Mouse (Mus musculus): ENCODE results near the gene Tmprss3.

Tmprss3 gene

DNA sequence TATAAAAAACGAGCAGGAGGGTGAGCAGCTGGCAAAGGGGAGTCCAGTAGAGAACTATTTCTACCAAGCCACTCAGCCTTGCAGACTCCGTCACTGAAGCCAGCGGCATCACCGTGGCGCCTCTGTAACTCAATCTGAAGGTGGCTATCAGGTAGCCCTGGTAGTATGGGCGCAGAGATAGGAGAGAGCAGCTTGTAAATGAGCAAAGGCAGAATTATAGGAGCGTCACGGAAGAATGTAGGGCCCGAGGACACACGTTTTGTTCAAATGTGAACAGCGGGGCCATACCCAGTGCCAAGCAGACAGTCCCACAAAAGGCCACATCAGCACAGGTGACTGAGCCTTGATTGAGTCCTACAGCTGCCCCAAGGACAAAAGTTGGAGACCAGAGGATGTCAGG, at the start of gene Tmprss3:
Gene Tmprss3, minus strand, starts transcription at position 101 of the 400 bp plus-strand sequence.
- in situ Hi-C loops (cut with MboI, MseI): no loop called here

DNA sequence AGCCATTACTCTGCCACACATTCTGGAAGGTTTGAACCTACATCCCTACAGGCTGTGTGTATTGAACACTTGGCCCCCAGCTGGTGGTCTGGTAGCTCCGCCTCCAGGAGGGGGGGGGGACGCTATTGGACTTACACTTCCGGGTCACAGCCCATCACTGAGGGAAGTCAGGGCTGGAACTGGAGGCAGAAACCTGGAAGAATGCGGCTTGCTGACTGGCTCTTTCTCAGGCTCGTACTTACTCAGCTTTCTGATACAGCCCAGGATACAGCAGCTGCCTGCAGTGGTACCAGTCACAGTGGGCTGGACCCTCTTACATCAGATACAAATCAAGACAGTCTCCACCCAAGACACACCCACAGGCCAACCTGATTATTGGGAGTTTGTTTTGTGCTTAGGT, 48.4 kb upstream of the Tmprss3 start:
- in situ Hi-C loops (cut with MboI, MseI): loop anchor here (5.0 to 10.0 kb wide), 2 partner anchors 60 to 112 kb away; no protein-coding TSS in a partner anchor

DNA sequence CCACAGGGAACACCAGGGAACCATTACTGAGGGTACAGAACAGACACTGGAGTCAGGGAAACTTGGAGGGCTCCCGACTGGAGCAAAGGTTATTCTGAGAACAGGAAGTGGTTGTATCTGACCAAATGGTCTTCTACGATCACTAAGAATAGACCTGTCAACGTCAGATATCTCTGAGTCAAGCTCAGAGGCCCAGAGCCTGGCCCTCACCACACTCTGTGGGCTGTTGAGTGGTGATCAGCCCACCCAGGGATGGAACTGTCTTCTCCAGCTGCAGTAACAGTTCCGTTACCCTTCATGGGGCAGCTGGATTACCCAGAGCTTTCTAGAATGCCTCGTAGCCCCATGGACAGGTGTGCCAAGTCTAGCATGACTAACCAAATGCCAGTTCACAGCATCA, 46.5 kb upstream of the Tmprss3 start:
- in situ Hi-C loops (cut with MboI, MseI): loop anchor here (5.0 to 10.0 kb wide), 2 partner anchors 62 to 111 kb away; no protein-coding TSS in a partner anchor

DNA sequence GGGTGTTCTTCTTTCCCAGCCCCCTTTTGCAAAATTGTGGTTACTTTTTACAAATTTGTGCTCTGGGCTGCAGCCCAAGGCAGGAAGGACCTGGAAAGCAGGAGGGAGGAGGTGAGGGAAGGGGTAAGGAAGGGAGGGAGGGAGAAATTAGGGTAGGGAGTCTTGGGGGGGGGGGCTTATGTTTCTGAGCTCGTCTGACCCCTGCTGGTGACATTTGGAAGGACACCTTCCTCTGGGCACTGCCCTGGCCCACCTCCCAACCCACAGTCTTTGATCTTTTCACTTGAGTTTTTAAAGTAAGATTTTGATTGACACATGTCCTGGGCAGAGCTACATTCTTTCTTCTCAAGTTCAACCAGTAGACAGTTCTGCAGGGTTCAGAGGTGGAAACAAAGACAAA, 44.0 kb upstream of the Tmprss3 start:
- in situ Hi-C loops (cut with MboI, MseI): loop anchor here (10.0 kb wide), 1 partner anchor 108 kb away; no protein-coding TSS in a partner anchor

DNA sequence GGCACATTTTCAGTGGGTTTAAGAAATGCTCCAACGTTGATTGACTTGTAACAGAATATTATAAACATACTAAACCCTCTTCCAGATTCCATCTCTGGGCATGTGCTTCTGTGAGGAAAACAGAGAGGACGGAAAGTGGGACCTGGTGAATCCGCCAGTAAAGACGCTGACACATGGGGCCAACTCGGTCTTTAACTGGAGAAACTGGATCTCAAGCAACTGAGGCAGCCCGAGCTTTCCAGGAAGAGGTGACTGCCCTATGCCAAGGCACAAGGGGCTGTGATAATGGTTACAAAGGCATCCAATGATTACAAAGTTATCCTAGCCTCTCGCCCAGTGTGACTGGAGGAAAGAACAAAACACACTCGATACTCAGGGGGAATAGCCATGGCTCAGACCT, 42.4 kb upstream of the Tmprss3 start:
- in situ Hi-C loops (cut with MboI, MseI): loop anchor here (10.0 kb wide), 1 partner anchor 106 kb away; no protein-coding TSS in a partner anchor

DNA sequence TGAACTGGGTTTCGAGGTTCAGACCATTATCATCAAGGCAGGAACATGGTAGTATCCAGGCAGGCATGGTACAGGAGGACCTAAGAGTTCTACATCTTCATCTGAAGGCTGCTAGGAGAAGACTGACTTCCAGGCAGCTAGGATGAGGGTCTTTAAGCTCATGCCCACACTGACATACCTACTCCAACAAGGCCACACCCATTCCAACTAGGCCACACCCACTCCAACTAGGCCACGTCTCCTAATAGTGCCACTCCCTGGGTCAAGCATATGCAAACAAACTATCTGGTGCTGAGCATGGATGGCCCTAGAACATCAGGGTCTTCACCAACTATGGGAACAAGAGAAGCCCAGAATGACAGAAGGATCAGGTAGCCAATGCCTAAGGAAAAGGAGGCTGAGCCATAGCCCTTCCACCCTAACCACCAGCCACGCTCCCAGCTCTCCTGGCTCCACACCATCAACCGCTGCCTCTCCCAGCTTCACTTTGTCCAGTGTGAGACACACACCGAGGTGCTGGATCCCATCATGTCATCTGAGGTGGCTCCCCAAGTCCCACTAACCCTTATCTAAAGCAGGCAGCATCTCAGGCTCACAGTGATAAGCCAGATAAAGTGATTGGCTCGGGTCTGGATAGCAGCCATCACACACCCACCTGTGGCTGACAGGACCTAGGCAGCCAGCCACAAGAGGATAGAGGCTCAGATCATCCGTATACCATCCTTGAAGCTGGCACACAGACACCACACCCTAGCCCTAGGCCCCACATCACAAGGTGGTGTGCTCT, 39.6 kb upstream of the Tmprss3 start:
- in situ Hi-C loops (cut with MboI, MseI): no loop called here

DNA sequence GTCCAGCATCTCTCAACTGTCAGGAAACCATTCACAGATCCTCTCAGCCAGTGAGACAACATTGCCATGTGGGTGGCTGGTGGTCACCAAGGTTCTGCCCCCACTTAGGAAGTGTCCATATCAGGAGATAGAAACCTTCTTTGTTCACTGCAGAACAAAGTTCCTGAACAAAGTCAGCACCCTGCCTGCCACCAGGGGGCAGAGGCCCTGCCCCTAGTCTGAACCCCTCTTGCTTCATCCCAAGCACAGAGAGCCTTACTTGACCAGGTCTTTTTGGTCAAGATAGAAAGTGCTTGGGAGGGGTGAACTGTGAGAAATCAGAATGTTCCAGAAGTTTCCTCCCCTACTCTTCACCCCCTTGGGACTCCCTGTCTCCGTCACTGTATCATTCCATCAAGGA, 37.1 kb upstream of the Tmprss3 start:
- in situ Hi-C loops (cut with MboI, MseI): no loop called here

DNA sequence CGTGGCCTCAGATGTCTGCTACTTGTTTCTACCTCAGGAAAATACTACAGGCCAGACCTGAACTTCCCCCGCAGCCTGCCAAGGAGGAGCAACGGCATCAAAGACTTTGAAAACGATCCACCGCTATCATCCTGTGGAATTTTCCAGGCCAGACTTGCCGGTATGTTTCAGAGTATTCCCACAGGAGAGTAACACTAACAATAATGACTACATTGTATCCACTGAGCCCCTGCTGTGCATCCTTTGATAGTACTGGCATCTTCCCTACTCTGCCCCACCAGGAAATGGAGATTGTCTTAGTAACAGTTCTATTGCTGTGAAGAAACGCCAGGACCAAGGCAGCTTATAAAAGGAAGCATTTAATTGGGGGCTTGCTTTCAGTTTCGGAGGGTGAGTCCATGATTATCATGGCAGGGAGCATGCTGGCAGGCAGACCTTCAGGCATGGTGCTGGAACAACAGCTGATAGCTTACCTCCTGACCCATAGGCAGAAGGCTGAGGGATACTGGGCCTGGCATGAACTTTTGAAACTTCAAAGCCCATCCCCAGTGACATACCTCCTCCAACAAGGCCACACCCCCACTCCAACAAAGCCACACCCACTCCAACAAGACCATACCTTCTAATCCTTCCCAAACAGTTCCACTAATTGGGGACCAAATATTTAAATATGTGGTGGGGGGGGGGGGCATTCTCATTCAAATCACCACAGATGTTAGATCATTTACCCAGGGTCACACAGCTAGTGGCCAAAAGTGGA, 33.7 kb upstream of the Tmprss3 start:
- in situ Hi-C loops (cut with MboI, MseI): no loop called here

DNA sequence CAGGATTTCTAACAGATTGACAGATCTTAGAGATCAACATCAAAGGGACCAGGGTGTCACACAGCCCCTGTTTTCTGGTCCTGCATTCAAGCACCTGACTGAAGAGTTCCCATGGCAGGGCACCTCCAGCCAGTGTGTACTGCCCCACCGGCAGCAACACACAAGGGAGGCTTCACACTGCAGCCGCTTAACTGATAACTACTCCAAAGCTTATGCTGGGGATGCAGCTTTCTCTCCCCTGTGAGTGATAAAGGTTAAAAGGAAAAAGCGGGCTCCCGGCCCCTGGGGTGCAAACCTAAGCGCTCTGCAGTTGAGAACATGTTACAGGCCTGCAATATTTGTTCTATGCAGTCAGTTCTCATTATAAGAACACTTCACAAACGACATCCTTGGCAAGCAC, 33.0 kb upstream of the Tmprss3 start:
- in situ Hi-C loops (cut with MboI, MseI): no loop called here

DNA sequence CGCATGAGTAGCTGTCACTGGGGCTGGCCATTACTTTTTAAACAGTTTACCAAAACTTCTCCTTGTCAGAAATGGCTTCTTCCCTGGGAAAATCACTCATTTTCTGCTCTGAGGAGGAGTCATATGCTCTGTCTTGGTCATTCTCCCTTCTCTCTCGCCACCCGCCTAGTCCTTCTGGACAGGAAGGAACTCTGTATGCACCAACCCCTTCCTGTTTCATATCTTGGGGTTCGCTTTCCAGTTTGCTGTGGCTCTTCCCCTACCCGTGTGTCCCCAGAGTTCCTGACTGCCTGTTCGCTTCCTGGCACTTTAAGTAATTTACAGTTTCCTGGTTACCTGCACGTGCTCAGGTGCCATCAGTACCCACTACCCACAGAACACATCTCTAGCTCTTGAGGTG, 28.2 kb upstream of the Tmprss3 start:
- in situ Hi-C loops (cut with MboI, MseI): no loop called here

DNA sequence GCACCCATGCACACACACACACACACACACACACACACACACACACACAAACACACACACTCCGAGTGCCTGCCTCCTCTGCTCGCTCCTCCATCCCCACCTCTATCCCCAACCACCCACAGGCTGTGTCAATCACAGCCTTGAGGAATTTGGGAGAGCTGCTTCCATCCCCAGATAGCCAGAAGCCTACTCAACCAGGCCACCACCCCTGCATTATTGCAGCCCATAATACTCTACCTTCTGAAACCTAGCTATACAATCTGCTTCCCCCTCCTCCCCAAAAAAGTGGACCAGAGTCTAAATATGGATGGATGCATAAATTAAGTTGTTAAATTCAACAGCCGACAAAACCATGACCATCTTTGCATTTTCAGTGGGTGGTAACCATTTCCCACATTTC, 27.6 kb upstream of the Tmprss3 start:
- in situ Hi-C loops (cut with MboI, MseI): no loop called here

DNA sequence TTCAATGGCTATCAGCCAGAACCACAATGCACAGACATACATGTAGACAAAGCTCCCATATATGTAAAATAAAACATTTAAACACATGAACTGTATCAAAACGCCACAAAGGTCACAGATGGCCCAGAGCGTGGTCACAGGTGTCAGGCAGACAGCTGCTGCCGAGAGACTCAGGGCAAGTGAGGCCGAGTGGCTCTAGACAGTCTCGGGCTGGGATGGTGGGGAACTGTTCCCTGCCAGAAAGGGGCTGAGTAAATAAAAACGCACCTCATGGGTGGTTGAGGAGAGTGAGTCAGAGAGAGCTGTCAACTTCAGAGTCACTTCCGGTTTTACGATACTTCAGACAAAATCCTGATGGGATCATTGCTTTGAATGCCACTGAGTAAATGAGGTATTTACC, 25.8 kb upstream of the Tmprss3 start:
- in situ Hi-C loops (cut with MboI, MseI): no loop called here

DNA sequence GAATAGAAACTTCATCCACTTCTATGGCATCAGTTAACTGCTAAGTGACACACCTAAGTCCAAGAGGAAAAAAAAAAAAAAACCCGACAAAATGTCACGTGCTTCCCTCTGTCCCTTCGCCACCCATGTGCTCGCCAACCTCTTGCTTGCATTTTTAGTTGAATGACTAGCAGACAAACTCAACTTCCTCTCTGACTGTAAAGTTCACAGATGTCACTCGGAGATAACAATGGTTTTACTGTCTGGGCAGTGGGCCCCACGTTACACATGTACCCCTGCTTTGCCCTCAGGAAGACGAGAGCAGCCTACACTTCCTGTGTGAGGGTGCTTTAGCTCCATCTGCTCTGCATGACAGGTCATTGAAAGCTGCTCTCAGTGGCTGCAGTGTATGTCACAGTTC, 25.1 kb upstream of the Tmprss3 start:
- in situ Hi-C loops (cut with MboI, MseI): no loop called here

DNA sequence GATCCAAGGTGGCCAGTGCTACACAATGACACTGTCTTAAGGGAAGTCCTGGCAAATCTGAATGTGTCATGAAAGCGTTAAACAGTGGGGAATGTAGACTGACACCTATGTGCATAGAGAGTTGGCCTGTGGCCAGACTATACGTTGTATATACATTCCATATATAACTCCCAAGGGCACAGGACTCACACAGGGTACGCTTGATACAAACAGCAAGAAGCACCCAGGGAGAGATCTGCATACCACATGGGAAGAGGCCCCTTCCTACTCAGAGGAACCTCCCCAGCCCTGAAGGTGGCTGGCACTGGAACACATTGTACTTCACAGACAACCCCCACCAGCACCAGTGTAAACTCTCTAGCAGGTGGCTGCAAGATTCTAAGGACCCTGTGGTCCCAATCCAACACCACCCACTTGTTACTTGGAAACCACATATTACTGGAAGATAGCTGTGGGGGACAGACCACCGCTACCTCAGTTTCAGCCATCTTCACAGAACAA, 24.1 kb upstream of the Tmprss3 start:
- in situ Hi-C loops (cut with MboI, MseI): no loop called here

DNA sequence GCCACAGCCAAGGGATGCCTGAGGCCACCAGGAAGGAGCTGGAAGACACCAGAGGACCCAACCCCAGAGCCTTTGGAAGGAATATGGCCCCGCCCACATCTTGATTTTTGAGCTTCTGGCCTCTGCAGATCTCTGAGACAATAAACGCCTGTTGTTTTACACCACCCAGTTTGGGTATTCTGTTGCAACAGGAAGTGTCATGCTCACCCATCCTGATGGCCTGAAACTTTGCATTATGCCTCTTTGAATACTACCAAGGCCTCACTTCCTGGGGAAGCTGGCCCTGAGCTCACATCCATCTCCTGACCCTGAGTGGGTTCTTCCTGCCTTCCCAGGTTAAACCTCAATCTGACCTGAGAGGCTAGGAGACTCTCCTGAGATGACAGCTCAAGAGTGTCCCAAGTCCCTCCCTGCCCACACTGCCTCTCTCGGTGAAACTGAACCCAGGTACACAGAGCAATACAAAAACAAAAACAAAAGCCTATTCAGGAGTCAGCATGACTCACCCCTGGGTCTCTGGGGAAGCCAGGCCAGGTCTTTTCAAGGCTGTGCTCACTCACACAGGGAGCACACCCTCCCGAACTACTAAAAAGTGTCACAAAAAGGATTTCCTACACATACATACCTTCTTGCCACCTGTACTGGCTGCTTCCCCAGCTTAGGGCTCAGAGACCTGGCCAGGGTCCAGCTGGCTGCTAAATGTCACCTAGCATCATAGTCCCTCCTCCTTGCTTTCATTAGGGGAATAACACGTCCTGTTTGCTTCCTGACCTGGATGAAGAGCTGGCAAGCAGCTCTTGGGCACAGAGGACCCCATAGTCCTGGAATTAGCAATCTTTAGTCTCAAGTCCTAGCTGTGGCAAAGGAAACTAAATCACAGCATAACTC, 17.5 kb upstream of the Tmprss3 start:
- in situ Hi-C loops (cut with MboI, MseI): no loop called here

DNA sequence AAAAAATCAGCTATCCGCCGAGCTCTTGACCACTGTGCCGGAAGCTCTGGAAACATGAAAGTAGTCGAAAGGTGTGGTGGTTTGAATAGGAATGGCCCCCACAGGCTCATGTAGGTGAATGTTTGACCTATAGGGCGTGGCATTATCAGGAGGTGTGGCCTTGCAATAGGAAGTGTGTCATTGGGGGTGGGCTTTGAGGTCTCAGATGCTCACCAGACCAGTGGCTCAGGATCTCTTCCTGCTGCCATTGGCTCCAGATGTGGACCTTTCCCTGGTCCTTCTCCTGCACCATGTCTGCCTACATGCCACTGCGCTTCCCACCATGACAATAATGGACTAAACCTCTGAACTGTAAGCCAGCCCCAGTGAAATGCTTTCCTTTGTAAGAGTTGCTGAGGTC, 13.1 kb upstream of the Tmprss3 start:
- in situ Hi-C loops (cut with MboI, MseI): no loop called here

DNA sequence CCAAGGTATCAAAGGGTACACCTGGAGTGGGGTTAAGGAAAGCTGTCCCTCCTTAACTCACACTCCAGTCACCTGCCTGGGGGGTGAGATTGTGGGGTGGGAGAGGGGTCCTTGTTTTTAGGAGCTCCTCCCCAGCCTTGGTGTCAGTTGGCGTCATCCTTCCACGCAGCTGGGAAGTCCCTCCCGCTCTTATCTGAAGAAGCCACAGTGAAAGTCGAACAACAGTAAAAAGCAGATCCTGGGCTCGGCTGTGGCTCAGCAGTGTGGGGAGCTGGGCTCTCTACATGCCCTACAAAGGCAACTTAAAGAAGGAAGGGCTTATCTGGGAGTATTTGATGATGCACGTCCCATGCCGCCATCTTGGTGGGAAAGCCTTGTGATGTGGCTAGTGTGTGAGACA, 11.5 kb upstream of the Tmprss3 start:
- in situ Hi-C loops (cut with MboI, MseI): no loop called here

DNA sequence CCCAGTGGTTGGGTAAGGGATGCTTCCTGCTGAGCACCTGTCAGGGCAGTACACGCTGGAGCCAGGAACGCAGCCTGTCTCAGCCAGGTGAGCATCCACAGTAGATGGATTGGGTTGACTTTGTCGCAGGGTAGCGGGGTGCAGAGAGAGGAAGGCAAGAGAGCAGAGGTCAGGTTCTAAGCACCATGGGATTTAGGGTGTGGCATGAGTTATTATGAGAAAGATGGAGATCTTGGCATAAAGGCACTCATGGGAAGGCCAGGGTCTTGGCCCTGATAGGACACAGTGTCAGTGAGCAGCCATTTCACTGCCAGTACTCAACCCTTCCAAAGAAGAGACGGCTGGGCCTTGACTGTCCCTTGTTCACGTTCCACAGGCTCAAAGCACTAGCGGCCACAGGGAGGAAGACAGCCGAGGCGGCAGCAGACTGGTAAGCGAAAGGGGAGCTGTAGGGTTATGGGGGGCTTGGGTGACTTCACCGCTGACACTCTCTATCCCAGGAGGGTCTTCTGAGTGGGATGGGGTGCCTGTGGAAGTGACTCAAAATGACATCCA, 10.7 kb upstream of the Tmprss3 start:
- in situ Hi-C loops (cut with MboI, MseI): no loop called here

DNA sequence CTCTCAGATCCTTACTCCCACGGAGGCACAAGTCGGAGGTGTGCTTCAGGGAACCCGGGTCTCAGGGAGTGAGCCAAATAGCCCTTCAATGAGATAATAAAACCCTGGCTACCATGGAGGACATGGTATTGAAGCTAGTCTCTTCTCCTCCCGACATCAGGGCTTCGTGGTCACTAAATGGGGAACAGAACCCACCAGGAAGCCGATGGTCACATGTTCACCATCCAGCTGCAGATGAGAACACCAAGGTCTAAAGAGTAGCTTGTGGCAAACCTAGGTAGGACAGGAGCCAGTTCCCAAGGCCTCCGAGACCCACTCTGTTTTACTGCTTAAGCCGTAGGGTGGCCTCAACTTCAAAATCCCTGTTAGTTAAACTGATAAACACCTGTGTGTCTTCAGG, 9.9 kb upstream of the Tmprss3 start:
- in situ Hi-C loops (cut with MboI, MseI): no loop called here

DNA sequence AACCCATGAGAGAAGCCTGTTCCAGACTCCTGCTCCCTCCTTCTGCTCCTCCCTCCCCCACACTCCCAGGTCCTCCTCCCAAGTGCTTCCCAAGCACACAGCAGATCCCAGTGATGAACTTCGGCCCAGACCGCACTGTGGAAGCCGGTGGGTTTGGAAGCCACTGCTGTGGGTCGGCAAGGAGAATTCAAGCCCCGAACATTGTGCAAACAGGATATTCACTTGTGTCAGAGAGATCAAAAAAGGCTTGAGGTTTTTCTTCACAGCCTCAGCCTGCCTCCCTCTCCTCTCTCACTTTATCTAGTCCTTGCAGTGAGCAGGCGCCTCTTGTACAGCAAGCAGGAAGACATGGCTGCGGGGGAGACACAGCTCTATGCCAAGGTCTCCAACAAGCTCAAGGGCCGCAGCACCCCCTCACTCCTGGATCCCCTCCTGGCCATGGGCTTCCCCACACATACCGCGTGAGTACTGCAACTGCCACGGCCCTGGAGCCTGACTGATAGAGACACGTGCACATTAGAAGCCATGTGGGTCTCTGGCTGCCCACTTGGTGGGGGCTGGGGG, 9.1 kb upstream of the Tmprss3 start, which contains the start of gene Ubash3a:
Gene Ubash3a, plus strand, starts transcription at position 103 of the 564 bp plus-strand sequence.
- in situ Hi-C loops (cut with MboI, MseI): no loop called here

DNA sequence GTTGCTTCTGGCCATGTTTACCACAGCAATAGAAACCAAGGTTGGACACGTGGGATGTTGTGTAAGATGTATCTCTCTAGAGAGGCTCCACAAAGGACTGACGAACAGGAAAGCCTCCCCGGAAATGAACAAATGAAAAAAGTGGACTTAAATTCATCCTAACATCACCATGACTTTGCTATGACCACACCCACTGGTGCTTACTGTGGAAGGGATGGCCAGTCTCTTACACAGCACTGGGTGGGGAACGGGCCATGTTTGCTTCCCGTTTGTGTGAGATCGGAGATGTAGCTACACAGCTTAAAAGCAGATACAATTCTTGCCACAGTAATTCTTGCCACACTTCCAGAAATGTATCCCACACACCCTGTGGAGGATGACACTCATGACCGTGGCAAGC, 2.5 kb downstream of the Tmprss3 start:
- in situ Hi-C loops (cut with MboI, MseI): no loop called here
